Mouse (Mus musculus) MEL (cell line): ENCODE measurements around the gene Rnf212. TPM values are rescaled to one million over a fixed set of nuclear protein-coding genes. Genes with fewer than 3 reads are reported as not detected.

Source experiments
- DNase-seq: peaks from one replicate; pipeline ENCODE4 v3.0.0; 2011; ENCODE audit warnings: low read depth, low spot score
- H3K27ac ChIP-seq: 2 replicates; pipeline ENCODE4 v1.5.1; 2012; ENCODE audit warnings: low read depth, mild to moderate bottlenecking, control low read depth, low read length, moderate library complexity; ENCODE audit not compliant: control insufficient read depth
- H3K27me3 ChIP-seq, 2 experiments: fragments of 150-350 bp in 1 of 2; sonication (generic) in 1 of 2; 2 replicates each; pipeline ENCODE4 v1.6.1; 2012; ENCODE audit warnings: low read length in 2 of 2, mild to moderate bottlenecking in 2 of 2, improper control_type of control experiment in 1 of 2, moderate library complexity in 1 of 2; ENCODE audit not compliant: insufficient read depth in 2 of 2, control insufficient read depth in 1 of 2
- H3K36me3 ChIP-seq, 2 experiments: 2 replicates each; pipeline ENCODE4 v1.6.1; 2012 to 2014; ENCODE audit warnings: low read length in 2 of 2, improper control_type of control experiment in 1 of 2, inconsistent platforms in 1 of 2, mild to moderate bottlenecking in 1 of 2; ENCODE audit not compliant: insufficient read depth in 2 of 2, control insufficient read depth in 1 of 2
- H3K4me1 ChIP-seq, 2 experiments: fragments of 150-350 bp in 1 of 2; sonication (generic) in 1 of 2; 2 replicates each; pipeline ENCODE4 v1.6.1; 2012; ENCODE audit warnings: low read length in 2 of 2, improper control_type of control experiment in 1 of 2, mild to moderate bottlenecking in 1 of 2; ENCODE audit not compliant: insufficient read depth in 2 of 2, control insufficient read depth in 1 of 2
- H3K4me3 ChIP-seq, 2 experiments: fragments of 150-350 bp in 1 of 2; sonication (generic) in 1 of 2; 2 replicates each; pipeline ENCODE4 v1.5.1; 2012; ENCODE audit warnings: low read depth in 2 of 2, low read length in 2 of 2, mild to moderate bottlenecking in 2 of 2, moderate library complexity in 2 of 2, control low read depth in 1 of 2, improper control_type of control experiment in 1 of 2; ENCODE audit not compliant: control insufficient read depth in 1 of 2, insufficient read depth in 1 of 2
- H3K79me2 ChIP-seq: 2 replicates; pipeline ENCODE4 v1.6.1; 2012; ENCODE audit warnings: mild to moderate bottlenecking, low read length, moderate library complexity; ENCODE audit not compliant: control insufficient read depth, poor library complexity, insufficient read depth
- H3K9ac ChIP-seq: 2 replicates; pipeline ENCODE4 v1.6.1; 2012; ENCODE audit warnings: low read depth, mild to moderate bottlenecking, control low read depth, low read length, moderate library complexity; ENCODE audit not compliant: control insufficient read depth, poor library complexity, severe bottlenecking
- H3K9me3 ChIP-seq: fragments of 150-350 bp; sonication (generic); replicated peaks from 2 replicates; pipeline ENCODE4 v1.6.1; 2012; ENCODE audit warnings: mild to moderate bottlenecking, low read length, improper control_type of control experiment, moderate library complexity; ENCODE audit not compliant: insufficient read depth
- BHLHE40 ChIP-seq: IDR thresholded peaks from 2 replicates; pipeline ENCODE4 v1.6.1; 2012; ENCODE audit warnings: low read depth, mild to moderate bottlenecking, inconsistent platforms, low read length, improper control_type of control experiment, borderline replicate concordance
- CHD1 ChIP-seq: IDR thresholded peaks from 2 replicates; pipeline ENCODE4 v1.6.1; 2012; ENCODE audit warnings: low read depth, mild to moderate bottlenecking, inconsistent platforms, low read length, improper control_type of control experiment
- ELF1 ChIP-seq: IDR thresholded peaks from 2 replicates; pipeline ENCODE4 v1.6.1; 2014; ENCODE audit warnings: low read depth, mild to moderate bottlenecking, inconsistent platforms, low read length, improper control_type of control experiment, moderate library complexity
- EP300 ChIP-seq, 2 experiments: IDR thresholded peaks; 2 replicates each; pipeline ENCODE4 v1.6.1; 2011; ENCODE audit warnings: improper control_type of control experiment in 2 of 2, low read length in 2 of 2, low read depth in 1 of 2, mild to moderate bottlenecking in 1 of 2
- ETS1 ChIP-seq: IDR thresholded peaks from 2 replicates; pipeline ENCODE4 v1.6.1; 2012; ENCODE audit warnings: low read depth, mild to moderate bottlenecking, inconsistent platforms, low read length, improper control_type of control experiment, moderate library complexity
- GABPA ChIP-seq: IDR thresholded peaks from 2 replicates; pipeline ENCODE4 v1.6.1; 2012; ENCODE audit warnings: low read depth, mild to moderate bottlenecking, inconsistent platforms, low read length, improper control_type of control experiment, moderate library complexity
- KAT2A ChIP-seq: conservative IDR thresholded peaks from 2 replicates; pipeline ENCODE4 v1.6.1; 2012; ENCODE audit warnings: low read depth, low read length, improper control_type of control experiment, inconsistent platforms
- MXI1 ChIP-seq: IDR thresholded peaks from 2 replicates; pipeline ENCODE4 v1.6.1; 2011; ENCODE audit warnings: mild to moderate bottlenecking, low read depth, low read length, improper control_type of control experiment
- MYC ChIP-seq: IDR thresholded peaks from 2 replicates; pipeline ENCODE4 v1.6.1; 2011; ENCODE audit warnings: low read depth, mild to moderate bottlenecking, low read length, improper control_type of control experiment, moderate library complexity
- NRF1 ChIP-seq: IDR thresholded peaks from 2 replicates; pipeline ENCODE4 v1.6.1; 2014; ENCODE audit warnings: low read depth, mild to moderate bottlenecking, inconsistent platforms, low read length, improper control_type of control experiment, moderate library complexity; ENCODE audit not compliant: poor library complexity, insufficient read depth, severe bottlenecking
- POLR2A ChIP-seq, 2 experiments: IDR thresholded peaks; 2 replicates each; pipeline ENCODE4 v1.6.1; 2011 to 2012; ENCODE audit warnings: low read length in 2 of 2, mild to moderate bottlenecking in 2 of 2, control low read depth in 1 of 2, improper control_type of control experiment in 1 of 2, low read depth in 1 of 2, moderate library complexity in 1 of 2; ENCODE audit not compliant: control insufficient read depth in 1 of 2, insufficient read depth in 1 of 2, poor library complexity in 1 of 2
- POLR2AphosphoS2 ChIP-seq: IDR thresholded peaks from 2 replicates; pipeline ENCODE4 v1.6.1; 2011; ENCODE audit warnings: low read length, improper control_type of control experiment
- RAD21 ChIP-seq: IDR thresholded peaks from 2 replicates; pipeline ENCODE4 v1.6.1; 2011; ENCODE audit warnings: mild to moderate bottlenecking, low read depth, low read length, improper control_type of control experiment
- SIN3A ChIP-seq: IDR thresholded peaks from 2 replicates; pipeline ENCODE4 v1.6.1; 2012; ENCODE audit warnings: low read length, improper control_type of control experiment, inconsistent platforms
- SMC3 ChIP-seq: IDR thresholded peaks from 2 replicates; pipeline ENCODE4 v1.6.1; 2011; ENCODE audit warnings: low read depth, low read length, improper control_type of control experiment
- TBP ChIP-seq: IDR thresholded peaks from 2 replicates; pipeline ENCODE4 v1.8.0; 2011; ENCODE audit warnings: low read depth, low read length, improper control_type of control experiment
- TCF12 ChIP-seq: IDR thresholded peaks from 2 replicates; pipeline ENCODE4 v1.6.1; 2014; ENCODE audit warnings: low read depth, mild to moderate bottlenecking, inconsistent platforms, low read length, improper control_type of control experiment, moderate library complexity
- USF1 ChIP-seq: IDR thresholded peaks from 2 replicates; pipeline ENCODE4 v1.6.1; 2014; ENCODE audit warnings: low read depth, mild to moderate bottlenecking, inconsistent platforms, low read length, improper control_type of control experiment, moderate library complexity
- ZKSCAN1 ChIP-seq: IDR thresholded peaks from 2 replicates; pipeline ENCODE4 v1.6.1; 2012; ENCODE audit warnings: low read depth, mild to moderate bottlenecking, inconsistent platforms, low read length, improper control_type of control experiment, moderate library complexity
- ZMIZ1 ChIP-seq: IDR thresholded peaks from 2 replicates; pipeline ENCODE4 v1.6.1; 2012; ENCODE audit warnings: low read depth, mild to moderate bottlenecking, inconsistent platforms, low read length, improper control_type of control experiment, moderate library complexity
- polyA plus RNA-seq, 2 experiments: library from polyadenylated mRNA; stranded (reverse) in 1 of 2; unstranded in 1 of 2; fragments of >175 nt in 1 of 2; fragments of >200 nt in 1 of 2; gene quantifications; 2 replicates each; pipeline versions ENCODE4 v1.2.1 to v1.2.4; 2012; ENCODE audit warnings: low replicate concordance in 2 of 2, low read depth in 1 of 2; ENCODE audit not compliant: insufficient read length in 2 of 2, insufficient read depth in 1 of 2, missing spikeins in 1 of 2
- total RNA-seq: library from RNA; depleted of rRNA; stranded (reverse); fragments of 300-350 nt; gene quantifications from 2 replicates; pipeline ENCODE4 v1.2.3, GENCODE M21; 2012

The Rnf212 gene
- total and polyA plus RNA-seq, 3 experiments, result 0.46 to 0.58 TPM; not detected in 1

- DNase-seq, result peak; percentile 69
- Histone ChIP-seq H3K4me1 (peaks cover 4 to 5% of the 10 kb centered on the region in 2 experiments; a peak in 2 of 4 replicates), H3K79me2 (peaks cover 3% of the 10 kb centered on the region; the same call in 1 of the 2 replicates), H3K27me3 (no peaks in the 10 kb centered on the region), H3K4me3 (peak overlapping the region; percentile 50 to 88), H3K9ac (peak overlapping the region; percentile 80), H3K27ac (no peak overlapping the region), H3K9me3 (no peaks in the 10 kb centered on the region), H3K36me3 (no peaks in the 10 kb centered on the region)
- TF ChIP-seq ZMIZ1 (no peak), USF1 (0 out of 2 replicates have a peak, but pooled peaks have one; percentile 36), CHD1 (no peak), POLR2AphosphoS2 (no peak), TCF12 (0 out of 2 replicates have a peak, but pooled peaks have one; percentile 16), RAD21 (no peak), SIN3A (peak; percentile 15), MYC (no peak), POLR2A (IDR thresholded peaks at IDR 0.05; ENCODE audit: control insufficient read depth in 1 of 2, insufficient read depth in 1 of 2, low read depth in 1 of 2, low read length in 2 of 2, poor library complexity in 1 of 2) (no peak; a peak in 1 of 4 replicates), KAT2A (no peak), EP300 (IDR thresholded peaks at IDR 0.05; ENCODE audit: low read depth in 1 of 2, low read length in 2 of 2) (no peak), BHLHE40 (no peak), TBP (no peak), SMC3 (no peak), ZKSCAN1 (no peak), ETS1 (no peak), ELF1 (no peak), MXI1 (peak; percentile 66; the same call in 1 of the 2 replicates), GABPA (no peak), NRF1 (no peak)
Measured at GRCm38 (mm10) chr5:108694352-108695261, 80.2 kb downstream of the Rnf212 start.
